Comparison of ENCODE assay signal across 15 mouse cellular contexts in genomic region chr7:98574271-98574670, GRCm38 (mm10).
A peak's percentile ranks its signal among the peaks of the same experiment; 100 is the strongest.
DNase-seq lines count a peak whose midpoint lies in the region; ATAC-seq lines count a peak whose summit lies in the region.
"Had no signal": no experiment of that assay in that cellular context is flagged by ENCODE, and none has a peak within 500 bp of the region (broad histone marks: within the 10 kb centered on the region; RNA-seq: fewer than 3 reads in every experiment).

No protein-coding gene starts in this region.

- no peaks in the 10 kb centered on the region for H3K36me3 ChIP-seq in kidney, embryonic 16.5 days (ENCODE audit: insufficient read depth, low read length)
- H3K36me3 ChIP-seq in forebrain, embryonic 12.5 days (replicated peaks), result no peaks in the 10 kb centered on the region

- intact Hi-C loops in heart, postnatal 36 days (cut with DNase I), result no loop called here

- H3K27me3 ChIP-seq in kidney, embryonic 16.5 days (ENCODE audit: insufficient read depth, low read length), result no peaks in the 10 kb centered on the region
- H3K27me3 ChIP-seq in forebrain, embryonic 12.5 days, result no peaks in the 10 kb centered on the region; the same call in 1 of the 2 replicates
- H3K27me3 ChIP-seq: CH12.LX; megakaryocyte, embryonic 14.5 days had no signal

- peak overlapping the region; percentile 97 for H3K27ac ChIP-seq in kidney, embryonic 16.5 days (ENCODE audit: low read length)
- H3K27ac ChIP-seq in forebrain, embryonic 12.5 days, result no peak overlapping the region

- ATAC-seq in kidney, embryonic 16.5 days (ENCODE audit: low FRiP score, low TSS enrichment), result no peak
- ATAC-seq in forebrain, embryonic 12.5 days (ENCODE audit: low FRiP score), result no peak
- ATAC-seq: midbrain, embryonic 16.5 days had no signal

- peaks cover 43% of the 10 kb centered on the region for H3K4me1 ChIP-seq in kidney, embryonic 16.5 days (ENCODE audit: insufficient read depth, low read length)
- no peaks in the 10 kb centered on the region; the same call in 1 of the 2 replicates for H3K4me1 ChIP-seq in forebrain, embryonic 12.5 days

- no peak overlapping the region for H3K9ac ChIP-seq in kidney, embryonic 16.5 days (replicated peaks; ENCODE audit: low read length)
- H3K9ac ChIP-seq in forebrain, embryonic 12.5 days, result no peak overlapping the region
- H3K9ac ChIP-seq: forebrain, postnatal 0 days had no signal

- peak; percentile 94 for DNase-seq in heart, adult 11 months
- no peak for DNase-seq in heart, postnatal 36 days
- no peak for DNase-seq in kidney, postnatal 4 days
- DNase-seq in thymus, postnatal 10 days (ENCODE audit: low spot score in 2 of 2), result peak; percentile 48 to 52
- DNase-seq in thymus, adult 18-20 months, result no peak
- no peak for DNase-seq in ovary, postnatal 36 days (ENCODE audit: low spot score)
- DNase-seq: cerebellum, adult 18-20 months; cerebellum, postnatal 36 days; liver had no signal

- H3K4me3 ChIP-seq in kidney, embryonic 16.5 days (ENCODE audit: low read length), result no peak overlapping the region
- H3K4me3 ChIP-seq in forebrain, embryonic 12.5 days (replicated peaks), result no peak overlapping the region

- WGBS in kidney, embryonic 16.5 days, result 94% methylated on average over 7 of the region's 7 CpGs
- 91% methylated on average over 7 of the region's 7 CpGs for WGBS in forebrain, embryonic 12.5 days

- no peak overlapping the region for H3K4me2 ChIP-seq in kidney, embryonic 16.5 days (replicated peaks; ENCODE audit: low read depth, low read length)
- no peak overlapping the region for H3K4me2 ChIP-seq in forebrain, embryonic 12.5 days

- no peaks in the 10 kb centered on the region for H3K9me3 ChIP-seq in kidney, embryonic 16.5 days (ENCODE audit: low read length)
- H3K9me3 ChIP-seq in forebrain, embryonic 12.5 days, result no peaks in the 10 kb centered on the region
- H3K9me3 ChIP-seq: megakaryocyte, embryonic 14.5 days had no signal

Comparison
In these comparisons a context has a peak if more than half of its experiments do, and no peak if none do; other contexts are left out.
1. DNase-seq: peak in heart, adult 11 months (single experiment) and thymus, postnatal 10 days (2 of 2); none in heart, postnatal 36 days (0 of 2), kidney, postnatal 4 days (0 of 2), thymus, adult 18-20 months (0 of 2) and ovary, postnatal 36 days (single experiment).